Mouse (Mus musculus) lung, adult 2 months (tissue): ENCODE data around the gene 1810010H24Rik. TPM values are rescaled to one million over a fixed set of nuclear protein-coding genes. Genes with fewer than 3 reads are reported as not detected.

Experiments
- DNase-seq: peaks from one replicate; pipeline ENCODE4 v3.0.0; 2022
- H3K4me1 ChIP-seq: fragments of 200-500 bp; 2 replicates; pipeline ENCODE4 v1.6.1; 2011; ENCODE audit warnings: low read length; ENCODE audit not compliant: control insufficient read depth, insufficient read depth
- H3K4me3 ChIP-seq: fragments of 200-500 bp; replicated peaks from 2 replicates; pipeline ENCODE3; 2011; ENCODE audit warnings: low read depth, mild to moderate bottlenecking, control low read depth, low read length; ENCODE audit errors: extremely low read depth
- CTCF ChIP-seq: fragments of 200-500 bp; IDR thresholded peaks from 2 replicates; pipeline ENCODE4 v1.5.1; 2011; ENCODE audit warnings: mild to moderate bottlenecking, low read length, control low read depth; ENCODE audit not compliant: insufficient read depth
- POLR2A ChIP-seq: fragments of 200-500 bp; IDR thresholded peaks from 2 replicates; pipeline ENCODE4 v1.6.1; 2011; ENCODE audit warnings: low read depth, mild to moderate bottlenecking, control low read depth, low read length, borderline replicate concordance; ENCODE audit errors: extremely low read depth
- WGBS: fragments of 180-500 bp; shearing (Covaris S2); methylation state at CpG from one replicate; pipeline ENCODE4 v1.1.7; 2018; 5-methylcytosine and 5-hydroxymethylcytosine counted together
- polyA plus RNA-seq: library from polyadenylated mRNA; depleted of rRNA; stranded (reverse); fragments of >200 nt; gene quantifications from 2 replicates; pipeline ENCODE4 v1.2.3, GENCODE M21; 2012

Gene 1810010H24Rik
- polyA plus RNA-seq, 1 experiment = 39.7 TPM

DNA sequence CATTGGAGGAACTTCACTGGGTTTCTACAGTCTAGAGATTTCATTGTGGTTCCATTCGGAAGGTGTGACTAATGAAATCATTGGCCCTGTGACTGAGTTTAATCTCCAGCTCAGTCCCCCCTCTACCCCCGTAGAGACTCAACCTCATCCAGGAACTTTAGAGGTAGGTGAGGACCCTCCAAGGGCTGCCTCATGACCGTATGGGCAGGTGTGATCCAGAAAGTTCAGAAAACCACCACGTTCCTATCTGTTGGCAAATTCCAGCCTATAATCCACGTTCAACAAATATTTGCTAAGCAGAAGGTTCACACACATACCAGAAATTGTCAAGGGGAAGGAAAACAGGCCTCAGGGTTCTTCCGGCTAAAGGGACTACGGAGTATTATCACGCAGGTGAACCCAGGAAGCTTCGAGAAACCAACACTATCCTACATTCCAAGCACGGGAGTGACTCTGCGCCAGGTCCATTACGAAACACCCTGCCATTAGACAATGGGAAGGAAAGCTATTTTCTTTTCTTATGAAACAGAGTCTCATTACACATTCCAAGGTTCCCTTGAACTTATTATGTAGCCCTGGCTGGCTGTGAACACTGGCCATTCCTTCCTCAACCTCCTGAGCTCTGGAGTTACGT lies 3.3 kb upstream of the 1810010H24Rik start:
- Histone ChIP-seq H3K4me3 (no peak overlapping the region), H3K4me1 (peaks cover 7% of the 10 kb centered on the region)
- no peak for TF ChIP-seq POLR2A
- TF ChIP-seq CTCF = no peak
- peak; percentile 50 for DNase-seq
- WGBS = 62% methylated on average over 13 of the region's 13 CpGs

DNA sequence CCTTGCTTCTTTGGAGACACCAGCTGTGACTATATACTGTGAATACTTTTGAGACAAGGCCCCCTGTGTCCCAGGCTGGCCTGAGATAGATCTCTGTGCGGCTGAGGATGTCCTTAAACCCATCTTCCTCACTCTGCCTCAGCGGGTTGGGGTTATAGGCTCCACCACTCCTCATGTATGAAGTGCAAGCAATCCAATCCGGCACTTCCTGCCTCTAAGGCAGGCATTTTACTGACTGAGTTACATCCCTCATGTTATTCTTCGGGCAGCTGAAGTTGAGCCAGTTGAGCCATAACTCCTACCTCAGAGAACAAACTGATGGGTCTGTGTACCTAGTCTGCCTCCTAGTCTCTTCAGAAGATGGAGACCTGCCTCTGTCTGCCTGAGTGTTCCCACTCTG lies 1.1 kb upstream of the 1810010H24Rik start:
- TF ChIP-seq POLR2A (no peak), CTCF (no peak)
- Histone ChIP-seq H3K4me3 (no peak overlapping the region), H3K4me1 (peaks cover 11% of the 10 kb centered on the region)
- WGBS = 44% methylated on average over 4 of the region's 4 CpGs
- no peak for DNase-seq

DNA sequence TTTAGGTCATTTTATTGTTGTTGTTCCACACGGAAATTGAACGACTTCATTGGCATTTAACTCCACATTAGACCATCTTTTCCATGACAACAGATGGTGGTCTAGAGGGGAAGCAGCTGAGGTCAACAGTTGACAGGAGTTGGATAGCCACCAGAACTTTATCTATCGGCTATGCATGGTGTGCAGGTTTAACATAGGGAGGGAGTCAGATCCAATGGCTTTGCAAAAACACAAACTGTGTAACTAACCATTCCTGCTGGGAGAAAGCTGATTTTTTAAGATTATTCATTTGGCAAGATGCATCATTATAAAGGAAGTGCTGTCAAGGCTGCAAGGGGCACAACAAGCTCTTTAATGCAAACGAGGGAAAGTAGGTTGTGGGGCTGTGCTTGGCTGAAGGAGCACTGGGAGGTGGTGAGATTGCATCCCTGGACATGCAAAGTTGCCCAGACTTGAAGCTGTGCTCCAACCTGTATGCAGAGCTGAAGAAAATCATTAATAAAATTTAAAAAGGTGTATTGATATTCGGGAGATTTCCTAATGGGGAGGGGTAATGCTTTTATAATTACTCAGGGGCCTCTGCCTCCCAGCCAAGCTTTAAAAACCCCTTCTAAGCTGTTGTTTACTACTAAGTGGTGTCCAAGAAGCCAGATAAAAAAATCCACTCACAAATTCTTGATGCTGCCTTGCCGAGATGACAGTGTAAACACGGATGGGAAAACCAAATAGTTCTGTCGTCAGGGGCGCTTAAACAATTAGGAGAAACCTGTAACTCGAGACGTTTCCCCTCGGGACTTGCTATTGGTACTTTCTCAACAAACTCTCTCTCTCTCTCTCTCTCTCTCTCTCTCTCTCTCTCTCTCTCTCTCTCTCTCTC lies 1.3 kb downstream of the 1810010H24Rik start:
- WGBS = 6% methylated on average over 12 of the region's 12 CpGs
- no peak for TF ChIP-seq POLR2A
- no peak for TF ChIP-seq CTCF
- peaks cover 11% of the 10 kb centered on the region for H3K4me1 ChIP-seq
- no peak for DNase-seq
- H3K4me3 ChIP-seq = peak overlapping the region; percentile 99

DNA sequence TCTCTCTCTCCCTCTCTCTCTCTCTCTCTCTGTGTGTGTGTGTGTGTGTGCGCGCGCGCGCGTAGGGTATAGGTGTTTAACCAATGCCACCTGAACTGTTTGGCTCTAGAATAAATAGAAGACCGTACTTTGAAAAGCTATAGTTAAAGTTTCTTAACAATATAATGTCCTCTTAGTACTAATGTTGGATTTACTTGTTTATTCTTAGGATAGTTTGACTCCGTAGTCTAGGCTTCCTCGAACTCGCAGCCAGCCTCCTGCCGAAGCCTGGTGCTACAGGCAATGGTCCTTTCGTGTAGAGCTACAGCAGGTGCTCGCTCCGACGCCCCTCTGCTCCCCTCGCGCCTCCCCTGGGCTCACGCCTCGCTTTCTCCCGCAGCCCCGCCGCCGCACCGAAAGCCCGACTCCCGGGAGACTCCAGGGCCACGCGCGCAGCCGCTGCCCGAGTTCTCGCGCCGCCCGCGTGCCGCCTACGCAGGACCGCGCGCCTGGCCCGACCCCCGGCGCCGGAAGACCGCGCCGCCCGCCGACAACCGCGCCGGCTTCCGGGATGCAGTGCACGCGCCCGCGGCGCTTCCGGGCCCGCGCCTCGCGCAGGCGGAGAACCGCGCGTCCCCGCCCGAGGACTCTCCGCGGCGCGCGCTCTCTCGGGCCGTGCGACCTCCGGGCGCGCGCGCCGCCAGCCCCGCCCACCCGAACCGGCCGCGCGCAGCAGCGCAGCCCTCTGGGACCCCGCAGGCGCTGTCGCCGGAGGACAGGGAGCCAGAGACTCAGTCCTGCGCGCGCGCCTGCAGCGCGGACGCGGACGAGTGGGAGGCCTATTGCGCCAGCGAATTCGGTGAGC lies 2.2 kb downstream of the 1810010H24Rik start:
- 5% methylated on average over 102 of the region's 107 CpGs for WGBS
- DNase-seq = peak; percentile 82
- TF ChIP-seq POLR2A = peak; percentile 50; the same call in 1 of the 2 replicates
- TF ChIP-seq CTCF = no peak
- peak overlapping the region; percentile 99 for H3K4me3 ChIP-seq
- H3K4me1 ChIP-seq = peaks cover 10% of the 10 kb centered on the region

GRCm38 (mm10) chr11:107028275-107028618 lies 2.8 kb downstream of the 1810010H24Rik start:
- peak overlapping the region; percentile 96 for H3K4me3 ChIP-seq
- no peak for DNase-seq
- peaks cover 9% of the 10 kb centered on the region for H3K4me1 ChIP-seq
- TF ChIP-seq CTCF (no peak), POLR2A (no peak)
- 3% methylated on average over 29 of the region's 29 CpGs for WGBS

DNA sequence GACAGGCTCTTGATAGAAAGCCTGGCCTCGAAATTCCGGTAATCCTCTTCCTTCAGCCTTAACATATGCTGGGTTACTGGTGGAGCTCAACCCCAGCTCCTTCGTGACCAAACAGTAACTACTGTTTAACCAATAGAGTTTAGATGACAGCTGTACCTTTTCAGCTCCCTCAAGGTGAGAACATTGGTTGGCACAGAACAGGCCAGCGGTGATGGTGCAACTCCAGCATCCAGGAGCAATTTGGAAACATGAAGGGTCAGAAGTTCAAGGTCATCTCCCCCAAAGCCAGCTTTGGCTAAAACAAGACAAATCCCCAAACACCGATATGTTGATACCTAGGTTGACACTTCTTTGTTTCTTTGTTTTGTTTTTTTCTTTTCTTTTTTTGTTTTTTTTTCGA lies 3.3 kb downstream of the 1810010H24Rik start:
- DNase-seq = no peak
- TF ChIP-seq POLR2A = no peak
- TF ChIP-seq CTCF = no peak
- Histone ChIP-seq H3K4me1 (peaks cover 9% of the 10 kb centered on the region), H3K4me3 (no peak overlapping the region)
- WGBS = 63% methylated on average over 6 of the region's 6 CpGs

DNA sequence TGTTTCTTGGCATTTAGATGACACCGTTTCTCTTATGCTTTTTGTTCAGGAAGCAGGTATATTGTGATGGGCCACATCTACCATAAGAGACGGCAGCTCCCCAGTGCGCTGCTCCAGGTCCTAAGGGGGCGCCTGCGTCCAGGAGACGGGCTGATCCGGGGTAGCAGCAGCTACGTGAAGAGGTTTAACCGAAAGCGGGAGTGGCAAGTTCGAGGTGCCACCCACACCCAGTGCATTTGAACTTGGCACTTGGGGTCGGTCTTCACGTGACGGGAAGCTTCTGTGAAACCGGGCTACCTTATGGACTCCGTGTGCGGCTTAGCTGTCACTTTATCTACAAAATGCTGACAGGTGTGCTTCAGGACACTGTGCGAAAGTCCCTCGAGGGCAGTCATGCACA lies 4.1 kb downstream of the 1810010H24Rik start:
- DNase-seq = no peak
- no peak for TF ChIP-seq CTCF
- TF ChIP-seq POLR2A = no peak
- H3K4me1 ChIP-seq = peaks cover 9% of the 10 kb centered on the region
- WGBS = 59% methylated on average over 19 of the region's 19 CpGs
- H3K4me3 ChIP-seq = no peak overlapping the region

DNA sequence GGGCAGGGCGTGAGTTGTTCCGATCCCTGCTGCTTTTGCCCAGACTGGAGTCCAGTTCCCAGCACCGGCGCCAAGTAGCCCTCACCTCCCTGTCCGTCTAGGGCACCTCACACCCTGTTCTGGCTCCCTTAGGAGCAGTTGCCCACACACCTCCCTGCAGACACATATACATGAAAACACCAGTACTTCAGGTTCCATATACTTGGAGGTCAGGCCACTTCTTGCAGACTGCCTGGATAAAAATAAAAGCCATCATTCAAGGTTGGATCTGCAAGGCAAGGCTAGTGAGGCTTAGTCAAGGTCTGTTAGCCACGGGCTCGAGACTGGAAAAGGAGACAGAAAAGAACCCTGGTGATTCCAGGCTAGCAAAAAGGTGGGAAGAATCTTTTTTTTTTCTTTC lies 6.2 kb downstream of the 1810010H24Rik start:
- TF ChIP-seq CTCF (no peak), POLR2A (no peak)
- Histone ChIP-seq H3K4me3 (no peak overlapping the region), H3K4me1 (peaks cover 7% of the 10 kb centered on the region)
- 49% methylated on average over 7 of the region's 7 CpGs for WGBS
- DNase-seq = no peak

GRCm38 (mm10) chr11:107034085-107034810 lies 8.8 kb downstream of the 1810010H24Rik start:
- no peak for DNase-seq
- Histone ChIP-seq H3K4me3 (no peak overlapping the region), H3K4me1 (no peaks in the 10 kb centered on the region)
- TF ChIP-seq CTCF (no peak), POLR2A (no peak)
- WGBS = 68% methylated on average over 10 of the region's 10 CpGs
